Mouse (Mus musculus) C3H10T1/2 (cell line): ENCODE results near the gene Oaz3. TPM values are rescaled to one million over a fixed set of nuclear protein-coding genes. Genes with fewer than 3 reads are reported as not detected.

ENCODE experiments used
- polyA plus RNA-seq, 2 experiments: library from polyadenylated mRNA; unstranded; fragments of >200 nt; fragmentation: generic; extraction: Trizol; gene quantifications; one replicate each; pipeline ENCODE4 v1.2.1; 2012; ENCODE audit warnings: missing spikeins in 2 of 2

Oaz3 gene
- polyA plus RNA-seq: under 1 TPM; 0.05 to 0.27 TPM

GRCm38 (mm10) chr3:94443597-94443964 lies at the start of gene Oaz3:
Gene Oaz3, minus strand, starts transcription at chr3:94443915.

GRCm38 (mm10) chr3:94480291-94480884 lies 36.7 kb upstream of the Oaz3 start, which contains the start of gene Riiad1:
Gene Riiad1, minus strand, starts transcription at chr3:94480341.

GRCm38 (mm10) chr3:94477981-94478422 lies 34.3 kb upstream of the Oaz3 start, which contains the start of gene Celf3:
Gene Celf3, plus strand, starts transcription at chr3:94478295.

GRCm38 (mm10) chr3:94442951-94443596 lies 641 bp downstream of the Oaz3 start, which contains the start of gene Mrpl9:
Gene Mrpl9, plus strand, starts transcription at chr3:94443318.

GRCm38 (mm10) chr3:94413031-94413679 lies 30.6 kb downstream of the Oaz3 start, which contains the start of gene Tdrkh:
Gene Tdrkh, plus strand, starts transcription at chr3:94413273.

GRCm38 (mm10) chr3:94398217-94398616 lies 45.5 kb downstream of the Oaz3 start, which contains the start of gene Lingo4:
Gene Lingo4, plus strand, starts transcription at chr3:94398517.

Other genes with a start within 250 kb of the Oaz3 start
- gene Gm5286, start 247.2 kb downstream of the Oaz3 start, polyA plus RNA-seq: not detected
- gene Gm4778, start 179.9 kb downstream of the Oaz3 start, polyA plus RNA-seq: not detected
- gene Them4, start 133.8 kb downstream of the Oaz3 start, polyA plus RNA-seq: 1 to 10 TPM in 1 of 2 experiments, under 1 TPM in 1; 0.30 to 1.3 TPM
- under 1 TPM in 1 of 2 experiments, not detected in 1; 0.02 TPM for gene Them5, start 101.8 kb downstream of the Oaz3 start, polyA plus RNA-seq
- gene C2cd4d, start 81.5 kb downstream of the Oaz3 start, polyA plus RNA-seq: under 1 TPM in 1 of 2 experiments, not detected in 1; 0.14 TPM
- under 1 TPM; 0.04 to 0.11 TPM for gene Rorc, start 71.1 kb downstream of the Oaz3 start, polyA plus RNA-seq
- gene Lingo4, start 45.4 kb downstream of the Oaz3 start, polyA plus RNA-seq: not detected
- under 1 TPM; 0.15 to 0.26 TPM for gene Tdrkh, start 30.6 kb downstream of the Oaz3 start, polyA plus RNA-seq
- 10 to 100 TPM; 29.8 to 64.3 TPM for gene Mrpl9, start 597 bp downstream of the Oaz3 start, polyA plus RNA-seq
- gene Celf3, start 34.4 kb upstream of the Oaz3 start, polyA plus RNA-seq: under 1 TPM; 0.06 to 0.84 TPM
- under 1 TPM in 1 of 2 experiments, not detected in 1; 0.97 TPM for gene Riiad1, start 36.4 kb upstream of the Oaz3 start, polyA plus RNA-seq
- 10 to 100 TPM in 1 of 2 experiments, 1 to 10 TPM in 1; 3.0 to 11.5 TPM for gene Snx27, start 138.8 kb upstream of the Oaz3 start, polyA plus RNA-seq
- gene Gm10972, start 199.2 kb upstream of the Oaz3 start, polyA plus RNA-seq: not detected
- 1 to 10 TPM in 1 of 2 experiments, under 1 TPM in 1; 0.85 to 2.2 TPM for gene Tuft1, start 215.0 kb upstream of the Oaz3 start, polyA plus RNA-seq
- 1 to 10 TPM in 1 of 2 experiments, not detected in 1; 2.1 TPM for gene Selenbp2, start 249.6 kb upstream of the Oaz3 start, polyA plus RNA-seq